30 mouse cellular contexts compared by ENCODE assay signal in the genomic region with DNA sequence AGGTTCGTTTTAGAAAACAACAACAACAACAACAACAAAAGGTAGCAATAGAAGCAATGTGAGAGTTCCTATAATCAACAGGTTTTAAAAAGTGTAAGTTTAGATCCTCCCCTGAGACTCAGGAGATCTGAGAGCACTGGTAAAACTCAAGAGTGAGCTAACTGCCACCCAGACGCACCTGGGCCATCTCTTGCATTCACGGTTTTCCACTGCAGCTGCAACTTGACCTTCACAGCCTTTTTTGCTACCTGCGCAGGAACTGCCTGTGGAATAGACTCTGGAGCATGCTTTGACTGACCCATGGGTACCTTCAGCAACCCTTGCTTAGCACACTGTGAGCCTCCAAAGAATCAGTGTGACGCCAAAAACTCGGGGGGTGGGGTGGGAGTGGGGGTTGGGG.
DNase-seq lines count a peak whose midpoint lies in the region; ATAC-seq and TF ChIP-seq lines count a peak whose summit lies in the region.
"Had no signal": no experiment of that assay in that cellular context is flagged by ENCODE, and none has a peak within 500 bp of the region (broad histone marks: within the 10 kb centered on the region; RNA-seq: fewer than 3 reads in every experiment).

No protein-coding gene starts in this region.

- TF ChIP-seq POLR2A in lung, adult 2 months (IDR thresholded peaks at IDR 0.05; ENCODE audit: borderline replicate concordance, extremely low read depth, low read depth, low read length): no peak

- H3K4me3 ChIP-seq in lung, adult 2 months (replicated peaks; ENCODE audit: extremely low read depth, low read depth, low read length): no peak overlapping the region
- H3K4me3 ChIP-seq in midbrain, embryonic 16.5 days (ENCODE audit: low read depth, low read length): no peak overlapping the region
- H3K4me3 ChIP-seq: embryonic facial prominence, embryonic 10.5 days; embryonic facial prominence, embryonic 13.5 days; erythroblast, embryonic 14.5 days; forebrain, embryonic 12.5 days; forebrain, embryonic 15.5 days; heart, embryonic 12.5 days; heart, embryonic 15.5 days; hindbrain, embryonic 12.5 days; hindbrain, embryonic 15.5 days had no signal

- peak; percentile 36 for DNase-seq in heart, adult 11 months
- no peak for DNase-seq in heart, postnatal 25 days (ENCODE audit: low spot score)
- peak; percentile 62 to 76 for DNase-seq in thymus, adult 18-20 months
- DNase-seq in thymus, postnatal 10 days (ENCODE audit: low spot score in 2 of 2): peak; percentile 66 to 72
- DNase-seq in thymus, postnatal 36 days: peak; percentile 57 to 80
- no peak for DNase-seq in lung, adult 2 months
- DNase-seq: adrenal gland, adult 8-10 months; adrenal gland, postnatal 25 days; cerebellum, adult 11-12 months; cerebellum, adult 8-10 months; cerebellum, postnatal 10 days; cerebellum, postnatal 36 days; embryo, embryonic 11 days; gastrocnemius, postnatal 10 days; gastrocnemius, postnatal 36 days; heart, postnatal 14 days had no signal

- H3K9me3 ChIP-seq in midbrain, embryonic 16.5 days (replicated peaks; ENCODE audit: control insufficient read depth, low read length, poor library complexity, severe bottlenecking): no peaks in the 10 kb centered on the region
- H3K9me3 ChIP-seq: embryonic facial prominence, embryonic 10.5 days; embryonic facial prominence, embryonic 13.5 days; forebrain, embryonic 12.5 days; forebrain, embryonic 15.5 days; heart, embryonic 12.5 days; heart, embryonic 15.5 days; hindbrain, embryonic 12.5 days; hindbrain, embryonic 15.5 days had no signal

- H3K4me1 ChIP-seq in lung, adult 2 months (ENCODE audit: control insufficient read depth, insufficient read depth, low read length): peaks cover 6% of the 10 kb centered on the region; the same call in 1 of the 2 replicates
- peaks cover 13% of the 10 kb centered on the region for H3K4me1 ChIP-seq in midbrain, embryonic 16.5 days (ENCODE audit: control insufficient read depth, insufficient read depth, low read length)

- no peak overlapping the region for H3K9ac ChIP-seq in midbrain, embryonic 16.5 days (ENCODE audit: low read depth, low read length)
- H3K9ac ChIP-seq: embryonic facial prominence, embryonic 13.5 days; forebrain, embryonic 12.5 days; forebrain, embryonic 15.5 days; heart, embryonic 12.5 days; heart, embryonic 15.5 days; hindbrain, embryonic 12.5 days; hindbrain, embryonic 15.5 days had no signal

- no peaks in the 10 kb centered on the region for H3K36me3 ChIP-seq in midbrain, embryonic 16.5 days (ENCODE audit: control insufficient read depth, insufficient read depth, low read length)
- H3K36me3 ChIP-seq: embryonic facial prominence, embryonic 10.5 days; embryonic facial prominence, embryonic 13.5 days; forebrain, embryonic 12.5 days; forebrain, embryonic 15.5 days; G1E; heart, embryonic 12.5 days; heart, embryonic 15.5 days; hindbrain, embryonic 12.5 days; hindbrain, embryonic 15.5 days had no signal

- intact Hi-C loops in heart, postnatal 25 days (cut with DNase I): no loop called here

- peaks cover 4% of the 10 kb centered on the region; the same call in 1 of the 2 replicates for H3K27me3 ChIP-seq in midbrain, embryonic 16.5 days (ENCODE audit: control insufficient read depth, insufficient read depth, low read depth, low read length)
- H3K27me3 ChIP-seq: CH12.LX; forebrain, embryonic 15.5 days; heart, embryonic 15.5 days; hindbrain, embryonic 15.5 days; Patski had no signal

- H3K4me2 ChIP-seq in midbrain, embryonic 16.5 days (ENCODE audit: low read length): no peak overlapping the region
- H3K4me2 ChIP-seq: embryonic facial prominence, embryonic 13.5 days; forebrain, embryonic 12.5 days; forebrain, embryonic 15.5 days; heart, embryonic 12.5 days; heart, embryonic 15.5 days; hindbrain, embryonic 12.5 days; hindbrain, embryonic 15.5 days had no signal

- WGBS in lung, adult 2 months: 78% methylated on average over 6 of the region's 6 CpGs
- WGBS in midbrain, embryonic 16.5 days: 83% methylated on average over 6 of the region's 6 CpGs

- ATAC-seq in activated CD4-positive, CD25-positive, alpha-beta regulatory T cell, adult 4 months: no peak
- ATAC-seq in midbrain, embryonic 16.5 days: no peak
- ATAC-seq: forebrain, embryonic 15.5 days had no signal

- no peak overlapping the region for H3K27ac ChIP-seq in midbrain, embryonic 16.5 days (ENCODE audit: low read length)
- H3K27ac ChIP-seq: embryonic facial prominence, embryonic 10.5 days; embryonic facial prominence, embryonic 13.5 days; forebrain, embryonic 12.5 days; forebrain, embryonic 15.5 days; heart, embryonic 15.5 days; hindbrain, embryonic 12.5 days had no signal

- no peak for TF ChIP-seq CTCF in lung, adult 2 months (IDR thresholded peaks at IDR 0.05; ENCODE audit: insufficient read depth, low read length)

Comparison
In these comparisons a context has a peak if more than half of its experiments do, and no peak if none do; other contexts are left out.
1. DNase-seq: peak in heart, adult 11 months (single experiment), thymus, adult 18-20 months (2 of 2), thymus, postnatal 10 days (2 of 2) and thymus, postnatal 36 days (2 of 2); none in heart, postnatal 25 days (single experiment) and lung, adult 2 months (single experiment).